9 mouse cellular contexts compared by ENCODE assay signal in the genomic region with DNA sequence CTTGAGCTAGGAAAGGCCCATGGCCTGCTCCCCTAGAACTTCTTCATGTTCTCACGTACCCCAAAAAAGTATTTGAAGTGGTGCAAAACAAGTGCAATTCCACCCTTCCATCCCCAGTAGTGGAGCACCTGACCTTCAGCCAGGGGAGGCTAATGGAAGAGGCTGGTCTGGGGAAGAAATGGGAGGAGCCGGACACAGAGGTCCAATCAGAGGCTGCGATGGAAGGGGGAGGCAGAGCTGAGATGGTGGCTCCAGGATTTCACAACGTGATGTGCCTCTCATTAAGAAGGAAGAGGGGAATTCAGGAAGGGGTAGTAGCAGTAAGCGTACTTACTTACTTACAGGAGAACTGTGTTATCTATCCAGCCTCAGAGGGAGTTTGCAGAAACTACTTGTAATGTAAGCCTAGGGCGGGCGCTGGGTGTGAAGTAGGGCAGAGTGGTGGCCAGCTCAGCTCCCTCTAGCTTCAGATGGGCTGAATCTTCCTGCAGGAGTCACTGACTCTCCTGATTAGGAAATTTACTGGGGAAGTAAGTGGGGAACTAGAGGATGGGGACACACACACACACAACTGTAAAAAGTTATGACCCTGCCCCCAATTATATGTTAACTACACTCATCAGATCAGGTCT.
A peak's percentile ranks its signal among the peaks of the same experiment; 100 is the strongest.
DNase-seq lines count a peak whose midpoint lies in the region; ATAC-seq lines count a peak whose summit lies in the region.
"Had no signal": no experiment of that assay in that cellular context is flagged by ENCODE, and none has a peak within 500 bp of the region (broad histone marks: within the 10 kb centered on the region; RNA-seq: fewer than 3 reads in every experiment).

No protein-coding gene starts in this region.

- 0 out of 2 replicates have a peak, but pooled peaks cover 6% of the 10 kb centered on the region for H3K27me3 ChIP-seq in forebrain, embryonic 14.5 days (replicated peaks; ENCODE audit: control insufficient read depth, insufficient read depth, low read length)
- H3K27me3 ChIP-seq in forebrain, embryonic 13.5 days = peaks cover 56% of the 10 kb centered on the region

- H3K27ac ChIP-seq in forebrain, embryonic 14.5 days (ENCODE audit: low read depth, low read length) = no peak overlapping the region
- H3K27ac ChIP-seq in forebrain, embryonic 13.5 days = no peak overlapping the region
- H3K27ac ChIP-seq: liver, embryonic 15.5 days had no signal

- H3K9ac ChIP-seq in forebrain, embryonic 14.5 days (ENCODE audit: low read length) = no peak overlapping the region
- H3K9ac ChIP-seq in forebrain, embryonic 13.5 days = no peak overlapping the region
- H3K9ac ChIP-seq: liver, embryonic 15.5 days had no signal

- no peak overlapping the region for H3K4me3 ChIP-seq in forebrain, embryonic 14.5 days (ENCODE audit: low read depth, low read length)
- H3K4me3 ChIP-seq in forebrain, embryonic 13.5 days = no peak overlapping the region
- H3K4me3 ChIP-seq: liver, embryonic 15.5 days had no signal

- ATAC-seq in forebrain, embryonic 14.5 days = no peak
- ATAC-seq in forebrain, embryonic 13.5 days = no peak

- no peaks in the 10 kb centered on the region for H3K9me3 ChIP-seq in forebrain, embryonic 14.5 days (replicated peaks; ENCODE audit: control insufficient read depth, low read length)
- no peaks in the 10 kb centered on the region for H3K9me3 ChIP-seq in forebrain, embryonic 13.5 days (replicated peaks)
- H3K9me3 ChIP-seq: liver, embryonic 15.5 days had no signal

- H3K4me2 ChIP-seq in forebrain, embryonic 14.5 days (ENCODE audit: low read length) = no peak overlapping the region
- H3K4me2 ChIP-seq in forebrain, embryonic 13.5 days = no peak overlapping the region
- H3K4me2 ChIP-seq: liver, embryonic 15.5 days had no signal

- no peaks in the 10 kb centered on the region for H3K36me3 ChIP-seq in forebrain, embryonic 14.5 days (ENCODE audit: control insufficient read depth, insufficient read depth, low read length)
- H3K36me3 ChIP-seq in forebrain, embryonic 13.5 days (ENCODE audit: poor library complexity, severe bottlenecking) = no peaks in the 10 kb centered on the region
- H3K36me3 ChIP-seq: liver, embryonic 15.5 days had no signal

- DNase-seq in forebrain, embryonic 14.5 days (ENCODE audit: low spot score) = peak; percentile 18
- peak; percentile 5 for DNase-seq in NIH3T3 (ENCODE audit: low read depth)
- peak; percentile 26 for DNase-seq in hindlimb bud, embryonic 11.5 days (ENCODE audit: extremely low spot score, low read depth, low spot score)
- DNase-seq in lung, adult 18-20 months = peak; percentile 35 to 45
- DNase-seq in layer of hippocampus, adult 11-12 months (ENCODE audit: low spot score) = no peak
- no peak for DNase-seq in c-Kit-positive CD71-positive TER-119-positive erythroid progenitor cells, embryonic 14.5 days (ENCODE audit: low spot score)
- no peak for DNase-seq in frontal cortex, postnatal 14 days (ENCODE audit: low spot score in 2 of 2)

- no peaks in the 10 kb centered on the region for H3K4me1 ChIP-seq in forebrain, embryonic 14.5 days (ENCODE audit: control insufficient read depth, insufficient read depth, low read length)
- no peaks in the 10 kb centered on the region for H3K4me1 ChIP-seq in forebrain, embryonic 13.5 days

- WGBS in forebrain, embryonic 14.5 days = 17% methylated on average over 7 of the region's 7 CpGs
- WGBS in forebrain, embryonic 13.5 days = 18% methylated on average over 7 of the region's 7 CpGs

Comparison
In these comparisons a context has a peak if more than half of its experiments do, and no peak if none do; other contexts are left out.
1. DNase-seq: peak in forebrain, embryonic 14.5 days (single experiment), NIH3T3 (single experiment), hindlimb bud, embryonic 11.5 days (single experiment) and lung, adult 18-20 months (2 of 2); none in layer of hippocampus, adult 11-12 months (single experiment), c-Kit-positive CD71-positive TER-119-positive erythroid progenitor cells, embryonic 14.5 days (single experiment) and frontal cortex, postnatal 14 days (0 of 2).